Mouse (Mus musculus): ENCODE results near the gene Dixdc1.

The Dixdc1 gene

GRCm38 (mm10) chr9:50738914-50739870 is at the start of gene Dixdc1:
TSS of gene Dixdc1 (minus strand) at chr9:50739517.
- DNase-seq (ENCODE audit: low read depth, low spot score): peak; percentile 87

- no peak for DNase-seq (ENCODE audit: low read depth, low spot score)
Measured at GRCm38 (mm10) chr9:50782155-50782554, 42.8 kb upstream of the Dixdc1 start.

GRCm38 (mm10) chr9:50776162-50776760 is 36.9 kb upstream of the Dixdc1 start:
- DNase-seq (ENCODE audit: low read depth, low spot score): no peak

- DNase-seq (ENCODE audit: low read depth, low spot score): no peak
Measured at GRCm38 (mm10) chr9:50775662-50776126, 36.4 kb upstream of the Dixdc1 start.

- DNase-seq (ENCODE audit: low read depth, low spot score): peak; percentile 87
Measured at GRCm38 (mm10) chr9:50774991-50775612, 35.8 kb upstream of the Dixdc1 start, which contains the start of the genes Alg9 and 1110032A03Rik. TSS of gene Alg9 (plus strand) at chr9:50775019. TSS of gene 1110032A03Rik (minus strand) at chr9:50775520.

GRCm38 (mm10) chr9:50774026-50774462 is 34.7 kb upstream of the Dixdc1 start:
- no peak for DNase-seq (ENCODE audit: low read depth, low spot score)

GRCm38 (mm10) chr9:50770011-50770410 is 30.7 kb upstream of the Dixdc1 start:
- no peak for DNase-seq (ENCODE audit: low read depth, low spot score)

GRCm38 (mm10) chr9:50768107-50769002 is 29.0 kb upstream of the Dixdc1 start, which contains the start of gene Fdxacb1:
TSS of gene Fdxacb1 (plus strand) at chr9:50768236.
- DNase-seq (ENCODE audit: low read depth, low spot score): peak; percentile 99

GRCm38 (mm10) chr9:50767531-50768106 is 28.3 kb upstream of the Dixdc1 start:
- DNase-seq (ENCODE audit: low read depth, low spot score): peak; percentile 35

GRCm38 (mm10) chr9:50763331-50763730 is 24.0 kb upstream of the Dixdc1 start:
- no peak for DNase-seq (ENCODE audit: low read depth, low spot score)

GRCm38 (mm10) chr9:50761520-50762243 is 22.4 kb upstream of the Dixdc1 start:
- no peak for DNase-seq (ENCODE audit: low read depth, low spot score)

- no peak for DNase-seq (ENCODE audit: low read depth, low spot score)
Measured at GRCm38 (mm10) chr9:50756711-50757110, 17.4 kb upstream of the Dixdc1 start.

- DNase-seq (ENCODE audit: low read depth, low spot score): peak; percentile 57
Measured at GRCm38 (mm10) chr9:50753947-50754346, 14.6 kb upstream of the Dixdc1 start.

GRCm38 (mm10) chr9:50752784-50753615 is 13.7 kb upstream of the Dixdc1 start:
- DNase-seq (ENCODE audit: low read depth, low spot score): peak; percentile 79

GRCm38 (mm10) chr9:50752054-50752602 is 12.8 kb upstream of the Dixdc1 start, which contains the start of gene Hspb2:
TSS of gene Hspb2 (minus strand) at chr9:50752354.
- DNase-seq (ENCODE audit: low read depth, low spot score): no peak

GRCm38 (mm10) chr9:50751323-50751722 is 12.0 kb upstream of the Dixdc1 start, which contains the start of gene Cryab:
TSS of gene Cryab (plus strand) at chr9:50751325.
- DNase-seq (ENCODE audit: low read depth, low spot score): no peak

- no peak for DNase-seq (ENCODE audit: low read depth, low spot score)
Measured at GRCm38 (mm10) chr9:50750706-50751105, 11.4 kb upstream of the Dixdc1 start.

GRCm38 (mm10) chr9:50746214-50746677 is 6.9 kb upstream of the Dixdc1 start, which contains the start of gene 2310030G06Rik:
TSS of gene 2310030G06Rik (minus strand) at chr9:50746536.
- DNase-seq (ENCODE audit: low read depth, low spot score): no peak

Data from telencephalon, adult 2 months (tissue).